Mouse (Mus musculus) splenic B cell, adult 2 months (primary cell): ENCODE measurements at regions not wholly inside any gene's neighbourhood (a gene's known extent, or its start where the extent isn't known, plus 50 kb on each side); places are given as distances from the start of the nearest gene placed in this dataset.

Experiments used
- DNase-seq: peaks from one replicate; pipeline ENCODE4 v3.0.0-alpha.2; 2011; ENCODE audit warnings: low read depth, low spot score
- H3K27me3 ChIP-seq: 2 replicates; pipeline ENCODE4 v1.6.1; 2012; ENCODE audit warnings: mild to moderate bottlenecking, low read length, moderate library complexity, mixed read lengths; ENCODE audit not compliant: control insufficient read depth, poor library complexity, insufficient read depth, severe bottlenecking
- H3K36me3 ChIP-seq: 2 replicates; pipeline ENCODE4 v1.6.1; 2012; ENCODE audit warnings: mild to moderate bottlenecking, low read length, moderate library complexity, mixed read lengths; ENCODE audit not compliant: control insufficient read depth, poor library complexity, insufficient read depth, severe bottlenecking

DNA sequence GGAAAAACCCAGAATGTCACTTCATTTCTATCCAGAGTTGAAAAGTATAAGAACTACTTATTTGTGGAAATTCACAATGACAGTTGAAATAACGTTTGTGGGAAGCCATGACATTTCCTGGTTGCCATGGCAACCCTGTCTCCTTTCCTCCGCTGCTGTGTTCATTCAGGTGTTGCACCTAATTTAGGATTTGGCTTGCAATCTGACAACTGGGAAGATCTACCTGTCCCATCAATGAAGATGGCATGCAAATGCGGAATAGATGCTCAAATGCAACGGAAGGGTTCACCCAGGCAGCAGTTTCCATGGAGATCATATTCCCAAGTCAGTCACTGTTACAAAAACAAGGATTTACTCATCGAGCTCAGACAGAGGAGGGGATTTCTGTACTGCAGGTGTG is 170.7 kb downstream of the Rpap3 start:
- Histone ChIP-seq H3K27me3 (no peaks in the 10 kb centered on the region), H3K36me3 (no peaks in the 10 kb centered on the region)
- DNase-seq, result no peak

DNA sequence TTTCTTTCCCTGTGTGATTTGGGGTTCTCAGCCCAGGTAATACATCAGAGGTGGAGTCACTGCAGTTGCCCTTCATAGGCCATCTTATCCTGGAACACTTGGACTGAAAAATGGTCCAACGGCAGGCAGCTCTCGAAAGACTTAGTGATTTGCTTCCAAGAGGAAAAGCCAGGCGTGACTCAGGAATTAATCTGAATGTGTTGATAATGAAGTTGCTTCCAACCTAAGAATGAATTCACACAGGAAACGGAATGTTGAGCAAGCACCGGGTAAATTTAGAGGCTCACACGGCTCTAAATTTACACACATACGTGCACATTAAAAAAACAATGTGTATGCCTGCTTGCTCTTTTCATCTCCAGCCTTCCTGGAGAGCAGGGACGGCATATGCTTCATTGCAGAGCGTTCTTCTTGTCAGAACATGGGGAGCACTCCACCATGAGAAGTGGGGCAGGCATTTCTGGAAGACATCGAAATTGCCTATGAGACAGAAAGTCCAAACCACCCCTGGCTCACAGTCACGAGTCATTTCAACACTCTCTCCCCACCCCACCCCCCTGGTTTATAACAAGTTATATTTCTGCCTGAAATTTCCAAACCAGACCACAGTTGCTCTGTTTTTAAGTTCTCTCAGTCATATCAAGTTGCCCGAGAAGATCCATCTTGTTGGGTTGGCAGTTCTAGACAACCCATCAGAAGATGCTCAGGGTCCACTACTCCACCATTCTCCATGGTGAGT is 171.9 kb downstream of the Rpap3 start:
- no peak for DNase-seq
- no peaks in the 10 kb centered on the region for H3K27me3 ChIP-seq
- no peaks in the 10 kb centered on the region for H3K36me3 ChIP-seq

DNA sequence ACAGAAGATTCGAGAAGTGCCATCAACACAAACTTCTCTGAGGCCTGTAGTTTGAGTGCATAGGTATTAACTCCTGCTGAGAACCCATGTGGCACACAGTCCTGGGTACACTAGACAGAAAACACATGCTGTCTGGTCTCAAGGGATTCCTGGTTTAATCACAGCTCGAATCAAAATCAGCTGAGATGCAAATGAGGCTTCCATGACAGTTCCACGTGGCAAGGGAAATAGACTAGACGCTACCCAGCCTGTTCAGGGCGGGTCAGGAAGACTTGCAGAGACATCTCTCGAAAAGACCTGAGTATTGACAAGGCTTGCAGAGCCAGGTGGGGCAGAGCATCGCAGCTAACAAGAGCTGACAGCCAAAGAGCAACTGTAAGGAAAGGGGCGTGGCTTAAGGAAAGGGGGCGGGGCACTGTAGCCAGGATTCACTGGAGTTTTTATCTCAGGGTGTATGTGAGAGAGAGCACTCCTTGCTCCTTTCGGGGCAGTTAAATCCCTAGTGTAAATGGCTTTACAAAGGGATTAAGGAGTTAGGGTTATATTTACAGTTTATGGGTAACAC is 173.2 kb downstream of the Rpap3 start:
- Histone ChIP-seq H3K27me3 (no peaks in the 10 kb centered on the region), H3K36me3 (no peaks in the 10 kb centered on the region)
- DNase-seq, result peak; percentile 62

DNA sequence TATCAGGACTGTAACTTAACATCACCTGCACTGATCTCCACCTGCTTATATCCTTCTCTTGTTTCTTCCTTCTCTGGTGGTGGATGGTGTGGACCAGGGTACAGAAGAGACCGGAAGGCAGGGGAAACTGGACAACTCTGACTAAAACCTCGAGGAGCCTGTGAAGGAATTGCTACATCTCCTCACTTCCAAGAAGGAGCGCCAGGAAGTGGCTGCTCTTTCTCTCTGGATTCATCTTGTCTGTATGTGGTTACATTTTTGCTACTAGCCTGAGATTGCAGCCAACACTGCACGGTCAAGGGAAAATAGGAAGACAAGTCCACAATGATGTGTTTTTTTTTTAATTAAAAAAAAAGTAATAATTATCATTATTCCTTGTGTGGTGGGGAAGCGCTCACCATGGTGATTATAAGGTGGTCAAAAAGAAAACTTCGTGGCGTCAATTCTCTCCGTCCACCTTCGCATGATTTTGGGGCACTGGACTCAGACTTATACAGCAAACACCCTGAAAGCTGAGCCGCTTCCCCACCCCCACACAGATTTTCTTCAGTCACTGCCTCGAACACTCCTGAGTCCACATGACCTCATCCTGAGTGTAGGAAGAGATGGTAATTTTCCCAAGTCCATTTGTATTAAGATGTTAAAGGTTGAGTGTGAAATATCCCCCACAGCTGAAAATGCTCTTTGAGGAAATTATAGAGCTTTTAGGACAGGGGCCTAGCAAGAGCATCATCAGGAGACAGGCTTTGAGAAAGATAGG is 177.2 kb downstream of the Rpap3 start:
- Histone ChIP-seq H3K36me3 (no peaks in the 10 kb centered on the region), H3K27me3 (no peaks in the 10 kb centered on the region)
- no peak for DNase-seq

DNA sequence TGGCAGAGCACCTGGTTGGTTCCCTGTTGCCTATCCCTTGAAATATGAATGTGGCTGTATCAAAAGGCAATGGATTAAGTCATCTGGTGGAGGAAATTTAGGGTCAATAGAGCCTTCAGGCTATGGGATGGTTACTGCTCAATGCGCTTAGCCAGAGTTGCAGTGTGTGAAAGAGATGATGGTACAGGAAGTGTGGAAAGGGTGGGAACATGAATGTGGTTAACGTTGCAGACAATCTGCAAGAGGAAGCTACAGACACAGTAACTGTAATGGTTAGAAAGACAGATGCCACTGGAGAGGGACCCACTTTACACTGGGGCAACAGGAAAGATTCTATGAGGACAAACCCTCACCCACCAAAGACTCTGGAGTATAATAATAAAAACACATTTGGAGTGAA is 185.2 kb downstream of the Rpap3 start:
- no peak for DNase-seq
- H3K36me3 ChIP-seq, result no peaks in the 10 kb centered on the region
- H3K27me3 ChIP-seq, result no peaks in the 10 kb centered on the region

DNA sequence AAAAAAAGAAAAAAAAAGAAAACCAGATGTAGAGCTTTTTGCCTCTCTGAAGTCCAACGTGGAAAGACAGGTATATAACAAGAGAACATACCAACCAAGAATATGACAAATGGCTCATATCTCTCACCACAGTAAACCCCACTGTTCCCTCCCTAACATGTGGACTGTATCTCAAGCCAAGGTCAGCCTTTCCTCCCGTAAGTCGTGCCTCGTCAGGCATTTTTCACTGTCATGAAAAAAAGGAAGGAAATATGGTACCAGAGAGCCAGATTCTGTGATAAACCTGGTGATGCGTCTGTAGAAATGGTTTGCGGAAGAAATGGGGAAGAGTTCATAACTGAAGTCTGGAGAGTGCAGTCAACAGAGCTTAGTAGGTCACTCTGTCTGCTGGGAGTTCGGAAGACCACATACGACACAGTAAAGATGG is 185.7 kb downstream of the Rpap3 start:
- no peak for DNase-seq
- no peaks in the 10 kb centered on the region for H3K27me3 ChIP-seq
- no peaks in the 10 kb centered on the region for H3K36me3 ChIP-seq

DNA sequence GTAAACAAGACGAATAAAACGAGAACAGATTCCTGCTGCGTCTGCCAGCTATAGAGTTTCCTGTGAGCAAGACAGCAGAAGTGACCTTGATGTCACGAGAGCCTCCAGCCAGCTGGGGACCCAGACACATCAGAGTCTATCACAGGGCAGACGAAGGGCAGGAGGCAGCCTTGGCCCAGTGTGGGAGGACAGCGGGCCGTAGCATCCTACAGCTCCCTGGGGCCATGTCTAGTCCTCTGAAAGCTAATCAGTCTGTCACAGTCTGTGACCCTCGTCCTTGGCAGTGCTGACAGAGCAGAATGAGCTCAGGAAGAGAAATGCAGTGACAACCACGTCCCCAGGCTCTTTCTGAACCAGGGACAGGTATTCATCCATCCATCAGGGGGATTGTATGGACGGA is 187.7 kb downstream of the Rpap3 start:
- no peak for DNase-seq
- H3K27me3 ChIP-seq, result no peaks in the 10 kb centered on the region
- no peaks in the 10 kb centered on the region for H3K36me3 ChIP-seq

DNA sequence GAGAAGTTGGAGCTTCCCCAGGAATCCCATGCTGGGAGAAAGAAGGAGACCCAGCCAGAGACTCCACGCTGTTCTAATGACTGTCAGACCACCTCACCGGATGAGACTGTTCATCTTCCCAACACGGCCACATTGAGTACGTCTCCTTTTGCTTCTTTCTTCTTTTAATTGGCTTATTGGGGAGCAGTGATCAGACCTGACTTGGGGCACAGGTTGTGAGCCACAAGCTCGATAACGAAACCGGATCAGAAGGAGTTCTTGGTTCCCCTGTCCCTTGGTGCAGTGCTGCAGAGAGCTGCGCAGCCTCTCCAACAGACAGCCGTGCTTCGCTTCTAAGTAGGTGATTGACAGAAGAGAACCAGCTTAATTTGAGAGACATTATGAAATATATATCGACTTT is 188.4 kb downstream of the Rpap3 start:
- DNase-seq, result no peak
- H3K36me3 ChIP-seq, result no peaks in the 10 kb centered on the region
- no peaks in the 10 kb centered on the region for H3K27me3 ChIP-seq

DNA sequence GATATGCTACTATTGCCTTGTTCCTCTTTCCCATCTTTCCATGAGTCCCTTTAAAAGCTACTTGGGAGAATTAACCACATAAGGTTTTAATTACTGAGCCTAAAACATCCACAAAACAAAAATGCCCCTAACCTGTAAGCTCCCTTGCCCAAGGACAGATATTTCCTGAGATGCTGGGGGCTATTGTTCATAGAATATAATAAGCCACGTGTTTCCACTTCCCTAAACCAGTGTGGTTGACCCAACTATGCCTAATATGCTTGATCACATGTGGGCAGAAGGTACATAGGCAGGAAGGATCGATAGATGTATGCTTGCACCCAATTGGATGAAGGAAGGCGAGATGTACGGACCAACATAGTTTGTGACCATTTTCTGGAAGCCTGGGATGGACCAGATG is 189.9 kb downstream of the Rpap3 start:
- no peaks in the 10 kb centered on the region for H3K36me3 ChIP-seq
- no peaks in the 10 kb centered on the region for H3K27me3 ChIP-seq
- DNase-seq, result no peak

DNA sequence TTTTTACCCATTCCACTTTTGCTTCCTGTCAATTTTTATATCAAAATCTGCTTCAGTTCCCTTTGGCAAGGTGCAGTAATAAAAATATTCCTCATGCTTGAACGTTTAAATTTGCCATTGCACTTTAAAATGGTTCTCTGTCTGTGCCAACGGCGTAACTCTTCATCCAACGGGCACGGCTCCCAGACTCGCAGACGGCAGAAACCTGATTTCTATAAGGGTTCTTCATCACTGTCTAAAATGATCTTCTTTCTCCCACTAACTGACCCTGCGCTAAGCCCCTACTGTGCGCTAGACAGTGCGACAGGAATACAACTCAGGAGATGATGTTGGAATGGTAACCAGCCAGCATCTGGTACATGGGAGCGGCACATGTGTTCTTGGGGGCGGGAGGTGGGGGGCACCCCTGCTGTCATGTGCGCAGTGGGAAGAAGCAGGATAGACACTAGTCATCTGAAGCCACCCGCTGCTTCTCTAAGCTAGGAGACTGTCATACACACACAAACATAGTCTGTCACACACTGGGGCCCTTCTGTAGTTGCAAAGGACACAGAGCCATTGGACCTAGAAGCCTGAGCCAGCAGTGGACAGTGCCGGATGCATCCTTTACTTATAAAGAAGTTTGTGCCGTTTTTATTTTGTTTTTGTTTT is 197.8 kb downstream of the Rpap3 start:
- no peaks in the 10 kb centered on the region for H3K36me3 ChIP-seq
- no peak for DNase-seq
- H3K27me3 ChIP-seq, result no peaks in the 10 kb centered on the region; the same call in 1 of the 2 replicates

DNA sequence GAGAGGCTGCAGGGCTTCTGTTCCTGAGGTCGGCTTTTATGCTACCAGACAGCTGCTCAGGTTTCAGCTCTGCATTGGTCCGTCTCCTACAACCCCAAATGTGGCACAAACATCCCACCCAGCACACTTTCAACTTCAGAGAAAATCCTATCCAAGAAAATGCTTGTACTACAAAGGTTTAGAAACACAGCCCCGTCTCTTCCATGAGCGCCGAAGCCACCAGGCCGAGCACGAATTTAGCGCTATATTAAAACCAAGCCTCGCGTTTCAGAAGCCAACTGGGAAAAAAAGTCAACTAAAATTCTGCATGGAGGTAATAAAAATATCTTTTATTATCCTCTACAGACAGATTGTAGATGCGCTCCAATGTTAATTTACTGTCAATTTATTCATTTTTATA is 198.4 kb downstream of the Rpap3 start:
- Histone ChIP-seq H3K27me3 (no peaks in the 10 kb centered on the region; the same call in 1 of the 2 replicates), H3K36me3 (no peaks in the 10 kb centered on the region)
- no peak for DNase-seq

DNA sequence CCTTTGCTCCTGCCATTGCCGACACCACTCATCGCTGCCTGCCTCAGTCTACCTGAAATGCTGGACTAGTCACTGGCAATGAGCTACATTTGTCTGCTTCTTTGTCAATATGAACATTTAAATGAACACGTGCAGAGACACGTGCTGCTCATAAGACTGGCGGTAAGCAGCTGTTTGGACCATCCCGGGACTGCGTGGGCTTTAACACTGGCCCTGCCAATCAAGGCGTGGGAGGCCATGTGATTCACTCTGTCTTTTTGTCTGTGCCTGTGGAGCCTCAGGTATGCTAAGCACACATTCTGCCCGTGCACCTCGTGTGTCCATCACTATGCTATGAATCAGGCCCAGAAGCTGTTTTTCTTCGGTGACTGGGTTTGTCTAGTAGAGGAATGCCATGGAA is 199.9 kb downstream of the Rpap3 start:
- DNase-seq, result no peak
- Histone ChIP-seq H3K27me3 (no peaks in the 10 kb centered on the region; the same call in 1 of the 2 replicates), H3K36me3 (no peaks in the 10 kb centered on the region)

DNA sequence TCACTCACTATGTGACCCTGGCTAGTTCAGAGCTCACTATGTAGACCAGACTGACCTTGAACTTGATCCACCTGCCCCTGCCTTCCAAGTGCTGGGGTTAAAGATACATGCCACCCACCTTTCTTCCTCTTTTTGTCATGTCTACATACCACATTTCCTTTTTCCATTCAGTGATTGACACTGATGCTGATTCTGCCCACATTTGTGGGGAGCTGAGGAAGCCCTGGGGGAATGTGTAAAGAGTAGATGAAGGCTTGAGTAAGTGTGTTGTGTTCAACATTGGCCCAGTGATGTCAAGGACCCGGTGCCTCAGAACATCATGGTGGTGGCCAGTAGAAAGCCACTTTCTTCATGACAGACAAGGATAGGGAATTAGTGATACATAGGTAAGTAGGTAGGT is 201.3 kb downstream of the Rpap3 start:
- DNase-seq, result peak; percentile 49
- no peaks in the 10 kb centered on the region for H3K36me3 ChIP-seq
- H3K27me3 ChIP-seq, result no peaks in the 10 kb centered on the region; the same call in 1 of the 2 replicates

DNA sequence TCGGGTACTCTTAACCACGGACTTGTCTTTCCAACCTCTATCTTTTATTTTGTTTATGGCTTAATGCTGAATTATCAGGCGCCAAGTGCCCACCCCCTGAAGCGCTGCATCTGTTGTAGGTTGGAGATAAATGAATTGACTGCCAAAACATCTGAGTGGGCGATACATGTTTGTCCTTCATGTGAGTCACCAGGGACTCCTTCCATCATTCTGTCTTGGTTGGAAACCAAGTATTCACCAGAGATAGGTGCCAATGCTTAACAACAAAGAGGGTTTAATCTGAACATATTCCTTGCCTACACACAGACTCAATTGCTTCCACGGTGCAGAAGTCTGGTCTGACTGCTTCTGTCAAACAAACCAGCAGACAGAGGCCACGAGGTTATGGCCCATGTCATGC is 203.6 kb downstream of the Rpap3 start:
- no peak for DNase-seq

DNA sequence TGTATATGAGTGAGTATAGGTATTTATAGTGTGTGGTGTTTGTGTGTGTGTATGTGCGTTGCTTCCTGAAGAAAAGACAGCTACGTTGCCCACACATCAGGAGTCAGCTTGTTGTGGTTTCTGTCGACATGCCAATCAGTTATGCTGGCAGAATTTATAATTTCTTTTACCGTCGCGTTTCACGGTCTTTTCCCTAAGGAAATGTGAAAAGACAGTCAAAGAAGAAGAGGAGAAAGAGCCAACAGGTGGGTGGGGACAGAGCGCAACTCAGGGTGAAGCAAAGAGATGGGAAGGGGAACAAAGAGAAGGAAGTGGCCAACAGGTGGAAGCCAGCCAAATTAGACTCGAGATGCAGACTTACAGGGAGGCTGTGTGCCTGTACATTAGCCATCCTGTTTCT is 204.2 kb downstream of the Rpap3 start:
- DNase-seq, result peak; percentile 35
- Histone ChIP-seq H3K27me3 (no peaks in the 10 kb centered on the region; the same call in 1 of the 2 replicates), H3K36me3 (no peaks in the 10 kb centered on the region)

More for the DNA sequence above, 203.6 kb downstream of the Rpap3 start:
- H3K36me3 ChIP-seq, result no peaks in the 10 kb centered on the region
- H3K27me3 ChIP-seq, result no peaks in the 10 kb centered on the region; the same call in 1 of the 2 replicates
